Mouse (Mus musculus): ENCODE data around the gene Nodal.

DNA sequence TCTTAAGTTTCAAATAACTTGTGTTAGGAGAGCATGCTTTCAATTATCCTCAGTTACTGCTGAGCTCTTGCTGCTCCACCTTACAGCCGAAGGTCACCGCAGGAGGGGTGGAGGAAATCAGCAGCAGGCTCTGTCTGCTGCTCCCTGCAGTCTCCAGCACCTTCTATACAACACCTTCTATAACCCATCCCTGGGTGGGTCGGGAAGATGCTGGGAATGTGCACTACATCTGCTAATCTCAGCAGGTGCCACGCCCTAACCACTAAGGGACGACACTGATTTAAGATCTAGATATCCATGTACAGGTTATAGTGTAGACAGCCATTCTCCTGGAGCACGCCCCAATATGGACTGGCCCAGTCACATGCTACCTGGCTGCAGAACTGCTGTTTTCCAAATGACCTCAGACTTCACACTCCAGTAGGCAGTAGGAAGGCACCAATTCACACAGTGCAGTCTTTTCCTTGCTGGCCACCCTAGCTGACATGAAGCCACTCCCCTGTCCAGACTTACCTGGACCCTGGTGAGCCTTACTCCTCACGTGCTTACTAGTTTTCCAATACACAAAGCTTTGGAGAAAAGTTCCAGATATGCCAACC lies 22.5 kb downstream of the Nodal start:
- TF ChIP-seq TAL1 (IDR thresholded peaks at IDR 0.05; ENCODE audit: low read length) = no peak
- no peak for TF ChIP-seq GATA1 (IDR thresholded peaks at IDR 0.05; ENCODE audit: low read length)
